Mouse (Mus musculus) gastrocnemius, postnatal 36 days (tissue): ENCODE measurements around the gene Faap20. TPM values are rescaled to one million over a fixed set of nuclear protein-coding genes. Genes with fewer than 3 reads are reported as not detected.

Experiments
- DNase-seq, 2 experiments: peaks; one replicate each; pipeline ENCODE4 v3.0.0; 2022
- intact Hi-C: fragments of 180-260 bp; cut with DNase I; formaldehyde crosslinking; loops from one replicate; pipeline ENCODE4 v1.15.1; 2025
- total RNA-seq, 2 experiments: library from RNA; stranded (reverse); gene quantifications; 2 replicates each; pipeline ENCODE4 v1.2.3; 2021

The Faap20 gene
- total RNA-seq, 2 experiments from 2014 or later: 3.1 to 4.7 TPM

- DNase-seq: no peak
- intact Hi-C loops: no loop called here
Observed at GRCm38 (mm10) chr4:155219271-155220212, 30.1 kb upstream of the Faap20 start.

- intact Hi-C loops: no loop called here
- no peak for DNase-seq
Observed at GRCm38 (mm10) chr4:155220213-155221100, 29.1 kb upstream of the Faap20 start.

GRCm38 (mm10) chr4:155221106-155221505 is 28.5 kb upstream of the Faap20 start:
- no peak for DNase-seq
- intact Hi-C loops: no loop called here

- intact Hi-C loops: no loop called here
- peak; percentile 73 to 78 for DNase-seq
Observed at GRCm38 (mm10) chr4:155221599-155222551, 27.7 kb upstream of the Faap20 start.

GRCm38 (mm10) chr4:155222552-155222840 is 27.1 kb upstream of the Faap20 start, which contains the start of gene Ski:
TSS of gene Ski (minus strand) at chr4:155222592.
- intact Hi-C loops: no loop called here
- DNase-seq: no peak

GRCm38 (mm10) chr4:155222841-155223593 is 26.6 kb upstream of the Faap20 start:
- peak; percentile 99 to 100 for DNase-seq
- intact Hi-C loops: no loop called here

- intact Hi-C loops: no loop called here
Observed at GRCm38 (mm10) chr4:155223594-155224528, 25.7 kb upstream of the Faap20 start.

GRCm38 (mm10) chr4:155225918-155226317 is 23.7 kb upstream of the Faap20 start:
- intact Hi-C loops: no loop called here
- DNase-seq: no peak

More at GRCm38 (mm10) chr4:155223594-155224528, 25.7 kb upstream of the Faap20 start:
- DNase-seq: no peak

- intact Hi-C loops: no loop called here
- no peak for DNase-seq
Observed at GRCm38 (mm10) chr4:155227986-155228385, 21.6 kb upstream of the Faap20 start.

- no peak for DNase-seq
- intact Hi-C loops: no loop called here
Observed at GRCm38 (mm10) chr4:155228461-155228860, 21.1 kb upstream of the Faap20 start.

- intact Hi-C loops: no loop called here
Observed at GRCm38 (mm10) chr4:155233878-155234277, 15.7 kb upstream of the Faap20 start.

GRCm38 (mm10) chr4:155234371-155235310 is 15.0 kb upstream of the Faap20 start:
- no peak for DNase-seq
- intact Hi-C loops: no loop called here

More at GRCm38 (mm10) chr4:155233878-155234277, 15.7 kb upstream of the Faap20 start:
- peak; percentile 82 to 83 for DNase-seq

- DNase-seq: peak; percentile 76 to 88
- intact Hi-C loops: no loop called here
Observed at GRCm38 (mm10) chr4:155235311-155236119, 14.1 kb upstream of the Faap20 start.

GRCm38 (mm10) chr4:155236737-155237385 is 12.7 kb upstream of the Faap20 start:
- intact Hi-C loops: no loop called here
- no peak for DNase-seq

- peak; percentile 33 to 49 for DNase-seq
Observed at GRCm38 (mm10) chr4:155238276-155238675, 11.3 kb upstream of the Faap20 start.

GRCm38 (mm10) chr4:155239494-155239893 is 10.1 kb upstream of the Faap20 start:
- intact Hi-C loops: no loop called here
- DNase-seq: no peak

More at GRCm38 (mm10) chr4:155238276-155238675, 11.3 kb upstream of the Faap20 start:
- intact Hi-C loops: no loop called here
